Mouse (Mus musculus): ENCODE results near the gene Tgfbr2. TPM values are rescaled to one million over a fixed set of nuclear protein-coding genes. Genes with fewer than 3 reads are reported as not detected.

Tgfbr2 gene
- polyA plus RNA-seq, 1 experiment, result 11.8 TPM

DNA sequence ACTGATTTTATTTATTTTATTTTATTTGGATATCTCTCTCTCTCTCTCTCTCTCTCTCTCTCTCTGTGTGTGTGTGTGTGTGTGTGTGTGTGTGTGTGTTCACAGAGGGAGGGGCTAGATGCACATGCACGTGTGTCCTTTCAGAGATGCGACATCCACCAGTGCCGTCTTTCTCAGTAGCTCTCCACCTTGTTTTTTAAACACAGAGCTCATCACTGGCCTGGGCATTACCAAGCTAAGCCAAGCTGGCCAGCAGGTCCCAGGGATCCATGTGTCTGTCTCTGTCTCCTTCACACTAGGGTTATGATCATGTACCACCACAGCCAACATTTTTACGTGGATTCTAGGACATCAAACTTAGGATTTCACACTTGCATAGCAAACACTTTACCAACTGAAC, 135.2 kb downstream of the Tgfbr2 start:
- Histone ChIP-seq H3K27ac (ENCODE audit: insufficient read depth, low read length) (no peak overlapping the region), H3K4me1 (ENCODE audit: control insufficient read depth, insufficient read depth, low read length) (no peaks in the 10 kb centered on the region), H3K4me3 (ENCODE audit: insufficient read depth, low read length) (no peak overlapping the region)
- TF ChIP-seq CTCF (IDR thresholded peaks at IDR 0.05; ENCODE audit: extremely low read depth, insufficient read depth, low read length), result no peak
- TF ChIP-seq POLR2A (IDR thresholded peaks at IDR 0.05; ENCODE audit: extremely low read depth, insufficient read depth, low read length), result no peak

DNA sequence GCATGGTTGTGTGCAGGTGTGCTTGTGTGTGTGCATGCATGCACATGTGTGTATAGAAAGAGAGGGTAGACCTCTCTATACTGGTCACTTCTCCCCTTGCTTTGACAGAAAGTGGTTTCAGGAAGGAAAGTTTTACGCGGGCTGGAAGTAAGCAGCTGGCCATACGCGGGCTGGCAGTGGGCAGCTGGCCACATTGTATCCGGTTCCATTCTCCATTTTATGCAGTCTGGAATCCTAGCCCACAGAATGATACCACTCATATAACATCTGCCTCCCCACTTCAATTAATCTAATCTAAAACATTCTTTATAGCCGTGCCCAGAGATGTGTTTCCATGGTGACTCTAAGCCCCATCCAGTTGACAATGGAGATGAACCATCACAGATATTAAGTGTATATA, 136.9 kb downstream of the Tgfbr2 start:
- no peak overlapping the region for H3K4me3 ChIP-seq (ENCODE audit: insufficient read depth, low read length)
- no peaks in the 10 kb centered on the region for H3K4me1 ChIP-seq (ENCODE audit: control insufficient read depth, insufficient read depth, low read length)
- no peak overlapping the region for H3K27ac ChIP-seq (ENCODE audit: insufficient read depth, low read length)
- no peak for TF ChIP-seq CTCF (IDR thresholded peaks at IDR 0.05; ENCODE audit: extremely low read depth, insufficient read depth, low read length)
- TF ChIP-seq POLR2A (IDR thresholded peaks at IDR 0.05; ENCODE audit: extremely low read depth, insufficient read depth, low read length), result no peak

Data from cortical plate, adult 2 months (tissue).